Mouse (Mus musculus): Measurements from ENCODE around the gene Nosip. TPM values are rescaled to one million over a fixed set of nuclear protein-coding genes. Genes with fewer than 3 reads are reported as not detected.

Gene Nosip
- 32.5 and 35.9 TPM in 2 replicates for total RNA-seq (2023)

GRCm38 (mm10) chr7:45062239-45062835 is at the start of gene Nosip, which contains the start of gene Prrg2:
Gene Nosip, plus strand, starts transcription at chr7:45062429.
Gene Prrg2, minus strand, starts transcription at chr7:45062677.

GRCm38 (mm10) chr7:45015957-45016612 is 46.1 kb upstream of the Nosip start, which contains the start of gene Scaf1:
Gene Scaf1, minus strand, starts transcription at chr7:45016363.

GRCm38 (mm10) chr7:45017242-45018061 is 44.8 kb upstream of the Nosip start, which contains the start of gene Rras:
Gene Rras, plus strand, starts transcription at chr7:45017961.

GRCm38 (mm10) chr7:45052862-45053116 is 9.4 kb upstream of the Nosip start, which contains the start of gene Prr12:
Gene Prr12, minus strand, starts transcription at chr7:45052881.

GRCm38 (mm10) chr7:45092048-45092447 is 29.8 kb downstream of the Nosip start, which contains the start of gene Rcn3:
Gene Rcn3, minus strand, starts transcription at chr7:45092221.

GRCm38 (mm10) chr7:45103652-45104180 is 41.5 kb downstream of the Nosip start, which contains the start of gene Fcgrt:
Gene Fcgrt, minus strand, starts transcription at chr7:45103851.

GRCm38 (mm10) chr7:45124224-45125143 is 62.3 kb downstream of the Nosip start, which contains the start of gene Rps11:
Gene Rps11, minus strand, starts transcription at chr7:45124439.

Other genes starting within 250 kb of the Nosip start
- 43.7 and 56.6 TPM in 2 replicates for gene Nup62, start 246.3 kb upstream of the Nosip start, total RNA-seq (2023)
- 0.54 and 0.63 TPM in 2 replicates for gene Il4i1, start 246.0 kb upstream of the Nosip start, total RNA-seq (2023)
- gene Atf5, start 245.8 kb upstream of the Nosip start, total RNA-seq (2023), result 5.5 and 6.4 TPM in 2 replicates
- gene Akt1s1, start 213.4 kb upstream of the Nosip start, total RNA-seq (2023), result 13.8 and 19.9 TPM in 2 replicates
- gene Tbc1d17, start 213.3 kb upstream of the Nosip start, total RNA-seq (2023), result 69.2 and 85.6 TPM in 2 replicates
- gene Pnkp, start 205.3 kb upstream of the Nosip start, total RNA-seq (2023), result 520 and 612 TPM in 2 replicates
- gene Ptov1, start 192.6 kb upstream of the Nosip start, total RNA-seq (2023), result 29.4 and 29.6 TPM in 2 replicates
- gene Med25, start 169.7 kb upstream of the Nosip start, total RNA-seq (2023), result 31.2 and 33.7 TPM in 2 replicates
- 3.1 and 3.2 TPM in 2 replicates for gene Fuz, start 166.3 kb upstream of the Nosip start, total RNA-seq (2023)
- gene Ap2a1, start 132.9 kb upstream of the Nosip start, total RNA-seq (2023), result 64.6 and 68.6 TPM in 2 replicates
- gene Tsks, start 119.2 kb upstream of the Nosip start, total RNA-seq (2023), result not detected in 2 replicates
- 0.23 and 1.3 TPM in 2 replicates for gene Cpt1c, start 87.6 kb upstream of the Nosip start, total RNA-seq (2023)
- 48.5 and 57.0 TPM in 2 replicates for gene Prmt1, start 75.9 kb upstream of the Nosip start, total RNA-seq (2023)
- gene Irf3, start 64.8 kb upstream of the Nosip start, total RNA-seq (2023), result 44.5 and 55.1 TPM in 2 replicates
- gene Bcl2l12, start 63.7 kb upstream of the Nosip start, total RNA-seq (2023), result 7.3 and 7.9 TPM in 2 replicates
- gene Scaf1, start 46.1 kb upstream of the Nosip start, total RNA-seq (2023), result 59.4 and 75.8 TPM in 2 replicates
- gene Rras, start 44.5 kb upstream of the Nosip start, total RNA-seq (2023), result 7.6 and 7.8 TPM in 2 replicates
- gene Prr12, start 9.5 kb upstream of the Nosip start, total RNA-seq (2023), result 15.9 and 19.2 TPM in 2 replicates
- 15.3 and 20.8 TPM in 2 replicates for gene Prrg2, start 248 bp downstream of the Nosip start, total RNA-seq (2023)
- gene Rcn3, start 29.8 kb downstream of the Nosip start, total RNA-seq (2023), result 2.6 and 3.0 TPM in 2 replicates
- gene Fcgrt, start 41.4 kb downstream of the Nosip start, total RNA-seq (2023), result 11.5 and 11.6 TPM in 2 replicates
- 561 and 713 TPM in 2 replicates for gene Rps11, start 62.0 kb downstream of the Nosip start, total RNA-seq (2023)
- 790 and 900 TPM in 2 replicates for gene Rpl13a, start 66.3 kb downstream of the Nosip start, total RNA-seq (2023)
- gene Gm45713, start 73.8 kb downstream of the Nosip start, total RNA-seq (2023), result not detected in 2 replicates
- 22.0 and 23.2 TPM in 2 replicates for gene Flt3l, start 74.0 kb downstream of the Nosip start, total RNA-seq (2023)
- gene Pih1d1, start 91.9 kb downstream of the Nosip start, total RNA-seq (2023), result 41.1 and 44.5 TPM in 2 replicates
- 77.5 and 91.9 TPM in 2 replicates for gene Aldh16a1, start 92.2 kb downstream of the Nosip start, total RNA-seq (2023)
- 0.23 TPM in 1 of 2 replicates, not detected in the other for gene Slc17a7, start 101.5 kb downstream of the Nosip start, total RNA-seq (2023)
- gene Gfy, start 117.1 kb downstream of the Nosip start, total RNA-seq (2023), result not detected in 2 replicates
- not detected in 2 replicates for gene Pth2, start 118.6 kb downstream of the Nosip start, total RNA-seq (2023)
- gene Ccdc155, start 142.5 kb downstream of the Nosip start, total RNA-seq (2023), result not detected in 2 replicates
- not detected in 2 replicates for gene Dkkl1, start 149.7 kb downstream of the Nosip start, total RNA-seq (2023)
- gene Tead2, start 153.3 kb downstream of the Nosip start, total RNA-seq (2023), result not detected in 2 replicates
- 347 and 367 TPM in 2 replicates for gene Cd37, start 176.7 kb downstream of the Nosip start, total RNA-seq (2023)
- 1.2 and 1.3 TPM in 2 replicates for gene Slc6a16, start 178.7 kb downstream of the Nosip start, total RNA-seq (2023)
- not detected in 2 replicates for gene Slc6a21, start 215.1 kb downstream of the Nosip start, total RNA-seq (2023)

Measured in neutrophil, adult 65 days (primary cell).